ENCODE assay signal across 13 mouse cellular contexts in genomic region chr10:98877855-98878254, GRCm38 (mm10). TPM values are rescaled to one million over a fixed set of nuclear protein-coding genes. Genes with fewer than 3 reads are reported as not detected.
A peak's percentile ranks its signal among the peaks of the same experiment; 100 is the strongest.
DNase-seq lines count a peak whose midpoint lies in the region; ATAC-seq and TF ChIP-seq lines count a peak whose summit lies in the region.
"Had no signal": no experiment of that assay in that cellular context is flagged by ENCODE, and none has a peak within 500 bp of the region (broad histone marks: within the 10 kb centered on the region; RNA-seq: fewer than 3 reads in every experiment).

No protein-coding gene starts in this region.

- H3K36me3 ChIP-seq in CH12.LX (replicated peaks in 1 of 2; ENCODE audit: control insufficient read depth in 1 of 2, insufficient read depth in 1 of 2, low read length in 1 of 2): no peaks in the 10 kb centered on the region
- H3K36me3 ChIP-seq in forebrain, postnatal 0 days (ENCODE audit: insufficient read depth): no peaks in the 10 kb centered on the region
- H3K36me3 ChIP-seq: midbrain, embryonic 13.5 days had no signal

- no peak overlapping the region for H3K4me3 ChIP-seq in CH12.LX (replicated peaks in 1 of 3; ENCODE audit: low read depth in 2 of 3, low read length in 2 of 3, poor library complexity in 1 of 3)
- H3K4me3 ChIP-seq in forebrain, postnatal 0 days (ENCODE audit: low read depth, low read length): no peak overlapping the region
- H3K4me3 ChIP-seq: gastrocnemius, adult 2 months; midbrain, embryonic 13.5 days had no signal

- DNase-seq in heart, adult 11 months: peak; percentile 90
- no peak for DNase-seq in heart, adult 8-10 months (ENCODE audit: low spot score)
- DNase-seq in CH12.LX (ENCODE audit: extremely low read depth): peak; percentile 87
- DNase-seq in induced T-regulatory cell, adult 2 months (ENCODE audit: low read depth): peak; percentile 96
- no peak for DNase-seq in forebrain, postnatal 0 days
- no peak for DNase-seq in left cerebral cortex, adult 18-20 months (ENCODE audit: low spot score in 2 of 2)
- DNase-seq in cerebellum, postnatal 36 days: no peak
- DNase-seq: adrenal gland, postnatal 36 days; gastrocnemius, adult 2 months; right cerebral cortex, postnatal 4 days; thymus, adult 2 months had no signal

- TF ChIP-seq EP300 in CH12.LX (IDR thresholded peaks at IDR 0.05; ENCODE audit: low read length): no peak

- no peak for TF ChIP-seq POLR2A in CH12.LX (IDR thresholded peaks at IDR 0.05; ENCODE audit: low read depth, low read length)

- no peak overlapping the region for H3K27ac ChIP-seq in CH12.LX (ENCODE audit: insufficient read depth, low read depth)
- H3K27ac ChIP-seq in forebrain, postnatal 0 days (ENCODE audit: low read depth, low read length): no peak overlapping the region
- H3K27ac ChIP-seq: midbrain, embryonic 13.5 days had no signal

- TF ChIP-seq RAD21 in CH12.LX (IDR thresholded peaks at IDR 0.05; ENCODE audit: low read depth, low read length): no peak

- dilution Hi-C loops in CH12.LX (cut with MboI; ENCODE audit: extremely low pct_ligation_motif_present, extremely low pct_unique_long_range_greater_than_20kb, low sequenced_read_pairs): no loop called here

- 67% methylated on average over 3 of the region's 3 CpGs for WGBS in forebrain, postnatal 0 days

- H3K9ac ChIP-seq in CH12.LX (ENCODE audit: insufficient read depth, low read depth): no peak overlapping the region
- H3K9ac ChIP-seq in forebrain, postnatal 0 days: no peak overlapping the region
- H3K9ac ChIP-seq: midbrain, embryonic 13.5 days had no signal

- no peaks in the 10 kb centered on the region for H3K9me3 ChIP-seq in CH12.LX (replicated peaks; ENCODE audit: low read length)
- no peaks in the 10 kb centered on the region for H3K9me3 ChIP-seq in forebrain, postnatal 0 days (ENCODE audit: low read length)
- H3K9me3 ChIP-seq: midbrain, embryonic 13.5 days had no signal

- H3K27me3 ChIP-seq in CH12.LX (replicated peaks): no peaks in the 10 kb centered on the region
- no peaks in the 10 kb centered on the region for H3K27me3 ChIP-seq in forebrain, postnatal 0 days (ENCODE audit: insufficient read depth, low read length)
- H3K27me3 ChIP-seq: midbrain, embryonic 13.5 days had no signal

- in situ Hi-C loops in CH12.LX (cut with MboI; ENCODE audit: low pct_ligation_motif_present, low pct_unique_long_range_greater_than_20kb, low sequenced_read_pairs): no loop called here

- peaks cover 10 to 39% of the 10 kb centered on the region in 2 experiments for H3K4me1 ChIP-seq in CH12.LX (ENCODE audit: control insufficient read depth in 1 of 2, insufficient read depth in 2 of 2)
- no peaks in the 10 kb centered on the region for H3K4me1 ChIP-seq in forebrain, postnatal 0 days (ENCODE audit: insufficient read depth)
- H3K4me1 ChIP-seq: midbrain, embryonic 13.5 days had no signal

- TF ChIP-seq CTCF in CH12.LX (conservative IDR thresholded peaks at IDR 0.05 in 1 of 2, IDR thresholded peaks at IDR 0.05 in 1 of 2; ENCODE audit: low read depth in 2 of 2, low read length in 2 of 2): no peak
- no peak for TF ChIP-seq CTCF in forebrain, postnatal 0 days (IDR thresholded peaks at IDR 0.05; ENCODE audit: low read depth)

- H3K4me2 ChIP-seq in CH12.LX (ENCODE audit: insufficient read depth, low read depth, poor library complexity, severe bottlenecking): peak overlapping the region; percentile 82
- H3K4me2 ChIP-seq in forebrain, postnatal 0 days (ENCODE audit: low read depth): no peak overlapping the region
- H3K4me2 ChIP-seq: midbrain, embryonic 13.5 days had no signal

- peak; percentile 5; the same call in 1 of the 2 replicates for ATAC-seq in megakaryocyte progenitor cell, adult 5-6 weeks (replicated peaks; ENCODE audit: poor library complexity)
- ATAC-seq in forebrain, postnatal 0 days: no peak
- ATAC-seq: midbrain, embryonic 13.5 days had no signal

- H3K79me2 ChIP-seq in CH12.LX (replicated peaks; ENCODE audit: control insufficient read depth, extremely low read depth, insufficient read depth, poor library complexity, severe bottlenecking): no peaks in the 10 kb centered on the region

TF ChIP-seq in CH12.LX, 34 proteins besides CTCF, POLR2A, EP300 and RAD21:
- peak; percentile 36; the same call in 1 of the 2 replicates for TF ChIP-seq SIN3A (IDR thresholded peaks at IDR 0.05; ENCODE audit: low read length)
- 0 out of 2 replicates have a peak, but pooled peaks have one; percentile 11 for TF ChIP-seq IRF4 (IDR thresholded peaks at IDR 0.05; ENCODE audit: low read depth, low read length)
- no peak for TF ChIP-seq USF1 (IDR thresholded peaks at IDR 0.05; ENCODE audit: low read depth, low read length)
- no peak for TF ChIP-seq MAZ (IDR thresholded peaks at IDR 0.05; ENCODE audit: low read depth, low read length)
- TF ChIP-seq MXI1 (IDR thresholded peaks at IDR 0.05; ENCODE audit: low read depth, low read length): peak; percentile 79; the same call in 1 of the 2 replicates

RNA-seq across cellular contexts. Expression of gene Atp2b1, which starts 36.4 kb away (rescaled TPM):
- total RNA-seq in heart, adult 8-10 months (2022): 10 to 100 TPM; 59.5 to 68.2 (median 62.8) TPM
- total RNA-seq in CH12.LX (2012; rRNA removed) (29.8 and 31.7 TPM in 2 replicates), CH12.LX (2014; rRNA removed) (21.2 and 25.0 TPM in 2 replicates)
- 41.7 and 49.7 TPM in 2 replicates for polyA plus RNA-seq in CH12.LX (2012; ENCODE audit: insufficient read length, low read depth)
- 31.2 and 32.3 TPM in 2 replicates for total RNA-seq in megakaryocyte progenitor cell, adult 5-6 weeks (2015)
- 28.5 and 57.0 TPM in 2 replicates for total RNA-seq in megakaryocyte progenitor cell, adult 5-6 weeks (2017)
- total RNA-seq in forebrain, postnatal 0 days (2014; rRNA removed): 200 and 203 TPM in 2 replicates
- 214 and 319 TPM in 2 replicates for polyA plus RNA-seq in forebrain, postnatal 0 days (2015; fragmentation: Nextera tagmentation; extraction: Ambion mirVana)
- total RNA-seq in left cerebral cortex, adult 18-20 months (2021): 100 to 1,000 TPM; 656 to 703 TPM

Comparison
In these comparisons a context has a peak if more than half of its experiments do, and no peak if none do; other contexts are left out.
1. DNase-seq: peak in heart, adult 11 months (single experiment), CH12.LX (single experiment) and induced T-regulatory cell, adult 2 months (single experiment); none in heart, adult 8-10 months (single experiment), forebrain, postnatal 0 days (single experiment), left cerebral cortex, adult 18-20 months (0 of 2) and cerebellum, postnatal 36 days (0 of 2).